8 mouse cellular contexts compared by ENCODE assay signal in the genomic region with DNA sequence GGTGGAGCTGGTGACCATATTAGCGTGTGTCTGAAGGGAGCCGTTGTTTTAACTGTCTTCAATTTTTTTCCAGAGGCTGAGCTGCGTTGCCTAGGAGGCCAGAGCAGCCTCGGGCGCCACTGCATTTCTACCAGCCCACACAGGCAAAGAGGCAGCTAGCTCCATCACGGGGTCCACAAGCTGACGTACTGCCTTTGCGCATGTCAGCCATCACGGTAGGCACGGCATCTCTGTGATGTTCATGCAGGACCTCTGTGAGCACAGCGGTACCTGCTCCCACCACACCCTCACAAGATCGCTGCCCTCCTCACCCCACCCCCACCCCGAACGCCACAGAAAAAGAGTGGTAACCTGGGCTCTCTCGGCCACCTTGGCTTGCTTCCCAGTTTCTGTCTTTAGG.
DNase-seq lines count a peak whose midpoint lies in the region; ATAC-seq and TF ChIP-seq lines count a peak whose summit lies in the region.

No protein-coding gene starts in this region.

- DNase-seq in layer of hippocampus, postnatal 36 days = peak; percentile 25 to 35
- DNase-seq in layer of hippocampus, adult 9-10 months (ENCODE audit: low spot score) = no peak
- DNase-seq in intestine, embryonic 14.5 days (ENCODE audit: low spot score) = no peak
- DNase-seq in kidney, postnatal 10 days = no peak
- DNase-seq in forebrain, embryonic 10.5 days (ENCODE audit: extremely low spot score, low spot score) = no peak
- no peak for DNase-seq in urinary bladder, postnatal 36 days (ENCODE audit: low spot score in 2 of 2)

- H3K9ac ChIP-seq in intestine, embryonic 14.5 days (ENCODE audit: low read length) = no peak overlapping the region

- H3K4me3 ChIP-seq in cortical plate, adult 2 months (ENCODE audit: insufficient read depth, low read length) = no peak overlapping the region
- no peak overlapping the region for H3K4me3 ChIP-seq in intestine, embryonic 14.5 days (ENCODE audit: low read depth, low read length)
- H3K4me3 ChIP-seq in small intestine, adult 2 months (ENCODE audit: low read depth, low read length) = peak overlapping the region; percentile 31
- H3K4me3 ChIP-seq in forebrain, embryonic 10.5 days = no peak overlapping the region

- H3K9me3 ChIP-seq in intestine, embryonic 14.5 days (ENCODE audit: control insufficient read depth, low read length) = no peaks in the 10 kb centered on the region
- no peaks in the 10 kb centered on the region for H3K9me3 ChIP-seq in forebrain, embryonic 10.5 days

- no peak for TF ChIP-seq CTCF in cortical plate, adult 2 months (IDR thresholded peaks at IDR 0.05; ENCODE audit: extremely low read depth, insufficient read depth, low read length)
- no peak for TF ChIP-seq CTCF in small intestine, adult 2 months (IDR thresholded peaks at IDR 0.05; ENCODE audit: extremely low read depth, insufficient read length, insufficient replicate concordance, low read depth, low read length)

- H3K27me3 ChIP-seq in intestine, embryonic 14.5 days (replicated peaks; ENCODE audit: control insufficient read depth, insufficient read depth, low read length) = no peaks in the 10 kb centered on the region
- no peaks in the 10 kb centered on the region for H3K27me3 ChIP-seq in small intestine, adult 2 months (ENCODE audit: control insufficient read depth, insufficient read depth, low read length)
- no peaks in the 10 kb centered on the region for H3K27me3 ChIP-seq in forebrain, embryonic 10.5 days (ENCODE audit: poor library complexity, severe bottlenecking)

- no peaks in the 10 kb centered on the region for H3K36me3 ChIP-seq in intestine, embryonic 14.5 days (ENCODE audit: control insufficient read depth, insufficient read depth, low read length)
- peaks cover 4% of the 10 kb centered on the region for H3K36me3 ChIP-seq in small intestine, adult 2 months (ENCODE audit: control insufficient read depth, insufficient read depth, low read length)
- no peaks in the 10 kb centered on the region for H3K36me3 ChIP-seq in forebrain, embryonic 10.5 days (replicated peaks)

- WGBS in intestine, embryonic 14.5 days = 40% methylated on average over 15 of the region's 15 CpGs
- WGBS in small intestine, adult 2 months = 27% methylated on average over 15 of the region's 15 CpGs
- 90% methylated on average over 15 of the region's 15 CpGs for WGBS in forebrain, embryonic 10.5 days

- H3K4me2 ChIP-seq in intestine, embryonic 14.5 days (ENCODE audit: low read length) = peak overlapping the region; percentile 37

- H3K4me1 ChIP-seq in cortical plate, adult 2 months (ENCODE audit: control insufficient read depth, insufficient read depth, low read length) = peaks cover 7% of the 10 kb centered on the region; the same call in 1 of the 2 replicates
- H3K4me1 ChIP-seq in intestine, embryonic 14.5 days (replicated peaks; ENCODE audit: control insufficient read depth, insufficient read depth, low read length) = peaks cover 67% of the 10 kb centered on the region
- peaks cover 64% of the 10 kb centered on the region for H3K4me1 ChIP-seq in small intestine, adult 2 months (ENCODE audit: control insufficient read depth, insufficient read depth, insufficient read length, low read length)
- H3K4me1 ChIP-seq in forebrain, embryonic 10.5 days = peaks cover 28% of the 10 kb centered on the region

- no peak for ATAC-seq in intestine, embryonic 14.5 days (replicated peaks; ENCODE audit: low FRiP score, low TSS enrichment, low read depth)

- peak; percentile 32; the same call in 1 of the 2 replicates for TF ChIP-seq POLR2A in cortical plate, adult 2 months (IDR thresholded peaks at IDR 0.05; ENCODE audit: extremely low read depth, insufficient read depth, low read length)
- TF ChIP-seq POLR2A in small intestine, adult 2 months (IDR thresholded peaks at IDR 0.05; ENCODE audit: low read depth, low read length) = no peak

- H3K27ac ChIP-seq in cortical plate, adult 2 months (ENCODE audit: insufficient read depth, low read length) = 0 out of 2 replicates have a peak overlapping the region, but pooled peaks have one; percentile 21
- H3K27ac ChIP-seq in intestine, embryonic 14.5 days (ENCODE audit: low read depth) = peak overlapping the region; percentile 74
- peak overlapping the region; percentile 42 for H3K27ac ChIP-seq in small intestine, adult 2 months (ENCODE audit: insufficient read depth, low read depth, low read length)
- no peak overlapping the region for H3K27ac ChIP-seq in forebrain, embryonic 10.5 days

Comparison
In these comparisons a context has a peak if more than half of its experiments do, and no peak if none do; other contexts are left out.
1. DNase-seq: peak in layer of hippocampus, postnatal 36 days (2 of 2); none in layer of hippocampus, adult 9-10 months (single experiment), intestine, embryonic 14.5 days (single experiment), kidney, postnatal 10 days (single experiment), forebrain, embryonic 10.5 days (single experiment) and urinary bladder, postnatal 36 days (0 of 2).